Mouse (Mus musculus) cerebellum, postnatal 25 days (tissue): ENCODE measurements at regions not wholly inside any gene's neighbourhood (a gene's known extent, or its start where the extent isn't known, plus 50 kb on each side); places are given as distances from the start of the nearest gene placed in this dataset.
A peak's percentile ranks its signal among the peaks of the same experiment; 100 is the strongest.
"Not testable (repeated sequence)": the region's sequence is repeated elsewhere in the genome, so short reads cannot be mapped to it uniquely, and the experiment has no call there.

Experiments used
- DNase-seq, 2 experiments: peaks; one replicate each; pipeline ENCODE4 v3.0.0; 2021; ENCODE audit warnings: mixed read lengths in 2 of 2

DNA sequence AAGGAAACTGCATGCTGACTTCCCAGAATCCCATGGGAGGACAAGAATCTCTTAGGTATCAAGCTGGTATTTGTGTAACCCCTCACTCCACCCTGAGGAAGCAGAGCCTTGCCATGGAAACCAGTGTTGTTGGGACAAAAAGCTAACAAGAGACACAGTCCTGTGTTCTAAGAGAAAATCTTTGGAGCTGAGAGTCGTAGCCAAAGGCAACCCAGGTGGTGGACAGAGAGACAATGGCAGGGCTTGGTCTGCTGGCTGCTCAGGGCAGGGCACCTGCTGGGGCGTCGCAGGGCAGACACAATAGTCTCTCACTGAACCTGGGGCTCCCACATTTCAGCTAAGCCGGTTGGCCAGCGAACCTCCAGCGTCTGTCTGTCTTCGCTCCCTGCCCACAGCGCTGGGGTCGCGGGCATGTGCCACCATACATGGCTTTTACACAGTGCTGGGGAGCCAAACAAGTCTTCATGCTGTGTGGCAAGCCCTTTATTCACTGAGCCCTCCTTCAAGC is 161.0 kb upstream of the Sulf2 start:
- DNase-seq = no peak

DNA sequence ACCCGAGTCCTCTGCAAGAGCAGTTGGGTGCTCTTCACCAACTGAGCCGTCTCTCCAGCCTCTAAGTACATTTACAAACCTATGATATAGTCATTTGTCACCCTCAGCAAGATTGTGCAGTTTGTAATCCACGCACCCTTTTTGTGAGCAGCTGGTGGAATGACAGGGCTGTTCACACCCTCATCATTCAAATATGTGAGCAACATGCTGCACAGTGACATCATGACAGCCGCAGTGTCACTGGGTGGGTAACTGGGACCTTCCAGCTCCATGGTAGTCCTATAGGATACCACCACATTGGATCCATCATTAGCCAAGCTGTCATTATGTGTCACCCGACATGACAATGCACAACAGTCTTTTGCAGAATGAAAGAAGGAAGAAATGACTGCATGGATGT is 155.0 kb upstream of the Sulf2 start:
- DNase-seq = no peak

DNA sequence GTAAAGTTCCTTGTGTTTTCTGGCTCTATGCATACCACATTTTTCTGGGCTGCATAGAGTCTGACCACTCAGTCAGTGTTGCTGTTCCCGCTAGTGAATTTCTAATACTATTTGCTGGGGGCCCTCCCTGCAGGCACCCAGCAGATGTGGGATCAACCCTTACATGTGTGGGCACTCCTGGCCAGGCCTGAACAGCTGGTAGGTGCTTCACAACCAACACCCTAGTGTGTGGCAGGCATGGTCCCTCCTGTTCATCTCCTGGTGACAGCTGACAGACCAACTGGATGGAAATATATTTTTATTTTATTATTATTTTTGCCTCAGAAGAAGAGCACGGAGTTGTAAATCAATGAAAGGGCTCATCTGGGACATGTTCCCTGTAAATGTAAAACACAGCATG is 154.4 kb upstream of the Sulf2 start:
- DNase-seq = no peak

DNA sequence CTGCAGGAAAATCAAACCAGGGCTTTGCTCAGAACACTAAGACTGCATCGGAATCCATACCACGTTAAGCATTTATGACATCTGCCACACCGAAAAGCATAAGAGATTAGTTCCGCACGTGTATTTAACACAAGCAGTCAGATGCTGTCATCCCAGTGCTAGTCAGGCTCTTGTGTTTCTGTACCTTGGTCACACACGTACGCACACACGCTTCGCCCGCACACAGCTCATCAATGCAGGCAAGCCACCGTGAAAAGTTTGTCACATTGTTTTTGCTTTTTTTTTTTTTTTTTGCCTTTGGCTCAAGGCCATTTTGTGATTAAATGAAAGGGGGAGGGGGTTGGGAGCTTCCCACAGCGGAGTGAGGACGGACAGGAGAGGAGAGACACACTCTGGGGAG is 152.1 kb upstream of the Sulf2 start:
- DNase-seq = no peak

DNA sequence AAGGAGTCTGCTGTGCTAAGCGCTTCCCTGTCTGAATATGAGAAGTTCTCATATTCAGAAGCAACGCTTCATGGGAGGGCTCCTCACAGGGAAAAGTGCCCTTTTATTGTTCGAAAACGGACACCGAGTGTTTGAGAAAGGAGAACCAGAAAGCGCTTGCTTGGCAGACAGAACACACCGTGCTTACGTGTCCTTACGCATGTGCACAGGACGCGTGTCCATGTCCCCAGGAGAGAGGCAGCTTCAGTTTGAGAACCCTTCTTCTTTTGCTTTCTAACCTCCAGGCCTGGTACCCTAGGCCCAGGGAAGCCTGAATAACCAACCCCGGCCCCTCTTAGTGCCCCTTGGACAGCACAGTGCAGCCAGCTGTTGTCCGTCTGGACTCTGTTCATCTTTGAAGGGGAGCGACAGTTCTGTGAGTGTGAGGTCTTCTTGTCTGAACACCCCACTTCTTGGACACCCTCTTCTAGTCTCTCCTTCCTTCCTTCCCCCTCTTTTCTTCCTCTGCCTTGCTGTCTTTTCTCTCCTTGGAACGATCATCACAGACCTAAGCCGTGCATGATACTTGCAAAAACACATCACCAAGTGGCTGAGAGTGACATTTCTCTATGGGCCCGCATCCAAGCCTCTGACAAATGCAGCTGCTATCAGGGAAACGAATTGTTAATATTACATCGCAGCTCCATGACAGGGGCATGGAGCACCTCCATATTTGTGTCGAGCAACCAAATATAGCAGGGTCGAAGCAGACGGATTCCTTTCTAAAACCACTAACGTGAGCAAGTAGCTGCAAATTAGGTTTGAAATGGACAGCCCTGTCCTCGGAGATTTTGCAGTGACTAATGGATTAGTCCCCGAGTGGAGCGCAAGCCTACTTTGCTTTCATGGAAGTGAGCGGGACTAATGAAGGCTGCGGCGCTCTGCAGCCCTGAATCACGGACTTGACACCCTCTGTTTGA is 149.9 kb upstream of the Sulf2 start:
- DNase-seq = no peak

DNA sequence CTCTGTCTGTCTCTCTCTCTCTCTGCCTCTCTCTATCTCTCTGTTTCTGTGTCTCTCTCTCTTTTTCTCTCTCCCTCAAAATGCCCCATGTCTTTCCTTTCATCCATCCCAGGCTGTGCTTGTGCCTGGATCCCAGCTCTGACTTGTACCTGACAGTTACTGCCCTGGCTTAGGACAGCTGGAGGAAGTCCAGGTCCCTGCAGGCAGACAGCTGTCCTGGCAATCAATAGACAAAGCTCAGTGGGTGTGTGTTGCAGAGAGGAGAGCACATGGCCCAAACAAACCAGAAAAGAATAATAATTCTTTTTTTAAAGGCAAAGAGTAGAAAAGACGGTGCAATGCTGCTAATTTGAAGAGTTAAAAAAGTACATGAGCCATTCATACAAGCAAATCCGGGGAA is 148.4 kb upstream of the Sulf2 start:
- peak; percentile 20 to 47 for DNase-seq

DNA sequence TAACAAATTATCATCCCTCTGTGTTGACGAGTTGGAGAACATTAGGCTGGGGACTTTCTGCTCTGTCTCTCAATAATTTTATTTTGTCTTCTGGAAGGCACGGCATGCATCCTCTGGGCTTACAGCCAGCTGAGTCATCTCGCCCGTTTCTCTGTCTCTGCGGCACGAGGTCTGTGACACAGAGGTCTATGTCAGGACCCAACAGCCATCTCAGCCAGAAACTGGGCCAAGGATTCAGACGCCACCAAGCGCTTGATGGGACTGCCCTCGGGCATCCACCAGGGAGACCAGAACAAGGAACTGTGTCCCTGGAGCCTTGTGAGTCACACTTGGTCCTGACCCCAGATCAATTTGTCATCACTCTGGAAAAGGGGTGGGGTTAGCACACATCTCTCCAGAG is 145.7 kb upstream of the Sulf2 start:
- peak; percentile 55 to 75 for DNase-seq

DNA sequence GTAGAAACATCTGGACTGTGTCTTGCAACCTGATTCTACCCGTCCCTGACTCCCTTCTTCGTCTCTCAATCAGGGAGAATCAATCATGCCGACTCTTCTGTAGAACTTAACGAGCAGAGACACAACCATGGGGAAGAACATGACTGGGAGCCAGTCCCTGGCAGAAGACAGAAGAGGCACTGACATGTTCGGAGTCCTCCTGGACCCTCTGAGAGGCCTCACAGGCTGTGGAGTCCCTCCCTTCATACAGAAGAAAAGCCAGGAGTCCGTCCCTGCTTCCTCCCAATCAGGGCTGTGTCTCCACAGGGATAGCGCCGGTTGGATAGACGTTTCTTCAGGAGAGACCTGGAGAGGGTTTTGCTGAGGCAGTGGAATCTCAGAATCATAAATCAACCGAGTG is 139.2 kb upstream of the Sulf2 start:
- no peak for DNase-seq

DNA sequence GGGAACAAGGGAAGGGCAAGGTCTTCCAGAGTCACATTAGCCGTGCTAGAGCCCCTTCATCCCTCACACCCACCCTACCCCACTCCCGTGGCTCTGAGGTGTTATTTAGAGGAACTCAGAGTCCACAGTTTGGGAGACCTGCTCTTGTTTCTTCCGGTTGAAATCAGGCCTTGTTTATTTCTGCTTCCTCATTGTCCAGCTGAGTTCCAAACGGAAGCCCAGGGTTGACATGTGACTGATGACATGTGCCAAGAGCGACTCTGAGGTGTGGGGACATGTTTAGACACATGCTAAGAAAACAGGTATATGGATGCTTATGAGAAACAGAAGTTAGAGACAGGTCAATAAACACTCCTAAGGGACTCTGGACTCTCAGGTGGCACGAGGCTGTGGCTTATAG is 137.5 kb upstream of the Sulf2 start:
- no peak for DNase-seq

DNA sequence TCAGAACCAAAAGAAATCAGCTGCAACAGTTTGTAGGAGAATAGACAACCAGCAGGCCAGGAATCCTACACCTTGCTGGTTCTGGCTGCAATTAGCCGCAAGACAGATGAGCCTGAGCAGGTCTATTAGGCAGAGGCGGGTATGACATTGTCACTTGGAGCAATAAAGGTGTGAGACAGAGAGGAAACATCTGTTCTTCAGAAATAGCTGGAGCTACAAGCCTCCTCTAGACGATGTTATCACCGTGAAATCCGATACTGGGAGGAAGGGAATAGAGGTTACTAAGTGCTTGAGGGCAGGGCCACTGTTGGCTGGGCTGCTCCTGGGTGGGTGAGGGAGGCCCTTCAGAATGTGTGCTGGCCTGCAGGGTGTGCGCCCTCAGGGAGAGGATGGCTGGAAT is 135.8 kb upstream of the Sulf2 start:
- no peak for DNase-seq

DNA sequence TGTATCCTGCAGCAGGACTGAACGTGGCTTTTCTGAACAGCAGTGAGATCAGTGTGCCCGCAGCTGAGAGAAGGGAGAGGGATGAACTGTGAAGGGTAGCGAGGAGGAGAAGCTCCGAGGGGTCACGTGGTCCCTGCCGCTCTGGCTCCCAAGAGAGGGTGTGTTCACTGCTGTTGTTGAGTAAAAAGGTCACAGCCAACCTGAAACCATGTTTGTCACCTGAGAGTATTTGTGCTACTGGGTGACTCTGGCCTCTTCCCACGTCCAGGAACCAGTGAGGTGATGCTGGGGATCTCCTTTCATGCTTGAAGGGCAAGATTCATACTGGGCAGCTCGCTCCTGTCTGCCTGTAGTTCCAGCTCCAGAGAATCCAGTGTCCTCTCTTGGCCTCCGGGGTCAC is 135.4 kb upstream of the Sulf2 start:
- DNase-seq = no peak

DNA sequence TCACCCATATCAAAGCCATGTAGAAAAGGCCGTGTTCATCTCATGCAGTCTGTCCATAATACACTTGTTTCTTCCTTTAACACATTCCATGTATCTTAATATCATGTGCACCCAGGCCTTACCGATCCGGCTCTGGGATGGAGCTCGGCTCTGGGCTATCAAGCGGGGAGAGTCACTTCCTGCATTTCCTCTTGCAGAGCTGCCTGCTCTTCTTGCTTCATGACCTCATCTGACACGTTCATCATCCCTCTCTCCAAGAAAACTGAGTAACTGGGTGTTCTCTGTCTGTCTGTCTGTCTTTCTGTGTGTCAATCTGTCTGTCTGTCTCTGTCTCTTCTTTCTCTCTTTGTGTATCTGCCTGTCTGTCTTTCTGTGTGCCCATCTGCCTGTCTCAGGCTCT is 133.7 kb upstream of the Sulf2 start:
- no peak for DNase-seq

DNA sequence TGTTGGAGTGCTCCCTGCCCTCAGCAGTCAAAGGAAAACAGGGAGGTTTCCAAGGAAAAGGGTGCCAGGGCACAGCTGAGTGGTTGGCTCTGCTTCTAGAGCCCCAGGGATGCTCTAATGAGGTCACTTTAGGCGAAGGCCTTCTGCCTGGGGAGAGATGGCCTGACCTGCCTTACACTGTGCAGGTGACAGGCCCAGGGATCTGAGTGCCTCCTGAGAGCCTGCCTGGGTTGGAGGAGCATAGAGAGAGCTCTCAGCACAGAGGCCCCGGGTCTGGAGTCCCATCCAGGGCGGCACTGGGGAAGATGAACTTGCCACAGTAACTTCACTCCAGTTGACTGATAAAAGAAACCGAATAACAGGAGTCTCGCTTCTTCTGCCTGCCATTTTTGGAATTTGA is 125.7 kb upstream of the Sulf2 start:
- not testable (repeated sequence) for DNase-seq

DNA sequence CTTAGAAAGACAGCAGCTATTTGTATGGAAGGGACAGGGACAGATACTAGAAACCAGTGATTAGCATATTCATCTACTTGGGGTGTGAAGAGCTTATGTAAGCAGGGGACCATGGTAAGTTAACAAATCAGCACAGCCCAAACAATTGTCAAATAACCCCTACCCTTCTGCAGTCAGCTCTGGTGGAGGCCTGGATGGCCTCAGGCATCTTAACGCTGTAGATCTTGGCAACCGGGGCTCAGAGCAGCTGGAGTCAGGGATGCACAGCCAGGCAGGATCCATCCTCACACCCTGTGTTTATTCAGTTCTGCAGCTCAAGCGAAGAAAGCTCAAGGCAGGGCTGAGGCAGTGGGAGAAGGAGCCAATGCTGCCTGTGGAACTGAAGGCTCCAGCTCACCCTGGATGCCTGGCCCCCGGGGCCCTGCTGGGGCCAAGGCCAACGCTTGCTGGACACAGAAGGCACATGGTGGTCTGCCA is 125.2 kb upstream of the Sulf2 start:
- DNase-seq = peak; percentile 26 to 47

DNA sequence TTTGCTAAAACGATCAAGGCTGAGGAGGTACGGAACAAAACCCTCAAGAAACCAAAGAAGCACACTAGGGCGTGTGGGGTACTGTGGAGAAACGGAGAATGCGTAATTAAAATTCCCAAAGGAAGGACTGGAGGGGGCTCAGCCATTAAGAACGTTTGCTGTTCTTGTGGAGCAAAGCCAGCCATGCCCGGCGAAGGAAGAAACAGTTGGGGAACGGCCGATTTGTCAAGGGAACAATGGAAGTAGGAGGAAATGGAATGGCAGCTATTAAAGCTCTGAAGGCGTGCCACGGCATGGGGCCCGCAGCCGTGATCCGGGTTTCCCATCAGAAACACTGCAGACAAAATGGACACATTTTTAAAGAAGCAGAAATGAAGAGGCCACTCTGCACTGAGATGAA is 124.2 kb upstream of the Sulf2 start:
- no peak for DNase-seq

DNA sequence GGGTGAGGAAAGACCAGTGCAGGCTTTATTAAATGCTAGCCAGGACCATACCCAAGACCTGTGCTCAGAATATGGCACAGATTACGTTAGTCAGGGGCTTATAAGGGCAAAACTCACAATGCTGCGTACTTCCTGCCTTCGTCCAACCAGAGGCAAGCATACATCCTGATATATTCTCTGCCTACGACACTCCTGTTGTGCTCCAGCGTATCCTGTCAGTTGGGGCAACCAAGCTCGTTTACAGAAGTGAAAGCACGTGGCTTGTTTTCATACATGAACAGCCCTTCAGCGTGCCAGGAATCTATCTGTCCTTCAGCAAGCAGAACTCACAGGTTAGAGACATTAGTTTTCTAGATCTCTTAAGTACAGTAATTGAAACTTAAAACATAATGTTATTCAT is 119.9 kb upstream of the Sulf2 start:
- no peak for DNase-seq

DNA sequence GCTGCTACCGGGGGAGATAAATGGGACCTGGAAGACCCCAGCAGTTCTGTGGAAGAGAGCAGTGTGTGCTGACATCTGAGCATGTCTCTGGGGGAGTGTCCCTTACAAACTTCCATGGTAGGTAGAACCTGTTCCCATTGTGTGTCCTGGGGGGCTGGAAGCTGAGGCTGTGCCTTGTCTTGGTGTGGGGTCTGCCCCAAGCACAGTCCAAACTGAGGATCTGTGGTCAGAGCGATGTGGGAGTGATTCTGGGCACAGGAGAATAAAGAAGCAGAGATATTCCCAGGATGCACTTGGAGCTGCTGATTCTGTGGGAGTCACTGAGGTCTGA is 118.5 kb upstream of the Sulf2 start:
- DNase-seq = no peak

DNA sequence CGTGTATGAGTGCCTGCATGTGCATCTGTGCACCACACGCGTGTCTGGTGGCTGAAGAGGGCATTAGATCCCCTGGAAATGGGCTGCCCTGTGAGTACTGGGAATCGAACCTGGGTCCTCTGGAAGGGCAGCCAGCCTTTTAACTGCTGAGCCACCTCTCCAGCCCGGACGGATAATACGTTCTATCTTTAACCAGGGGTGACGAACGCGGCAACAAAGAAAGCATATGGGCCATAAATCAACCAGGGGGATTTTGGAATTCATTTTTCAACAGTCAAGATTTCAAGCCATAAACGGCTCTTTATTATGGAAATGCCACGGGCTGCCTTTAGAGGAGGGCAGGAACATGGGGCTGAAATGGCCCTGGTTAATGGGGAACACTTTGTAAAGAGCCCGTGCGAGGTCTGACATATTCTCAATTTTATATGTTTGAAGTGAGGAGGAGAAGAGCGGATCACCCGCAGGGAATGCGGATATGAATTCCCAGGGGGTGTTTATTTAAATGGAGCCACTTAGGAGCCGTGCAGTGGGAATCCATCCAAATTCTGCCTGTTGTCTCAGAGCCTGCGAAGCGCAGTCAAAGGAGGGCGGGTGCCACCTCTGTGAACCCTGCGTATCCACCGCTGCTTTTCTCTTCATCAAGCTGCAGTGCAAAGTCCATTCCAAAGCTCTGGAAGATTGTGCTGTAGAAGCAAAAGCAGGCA is 118.0 kb upstream of the Sulf2 start:
- DNase-seq = no peak

DNA sequence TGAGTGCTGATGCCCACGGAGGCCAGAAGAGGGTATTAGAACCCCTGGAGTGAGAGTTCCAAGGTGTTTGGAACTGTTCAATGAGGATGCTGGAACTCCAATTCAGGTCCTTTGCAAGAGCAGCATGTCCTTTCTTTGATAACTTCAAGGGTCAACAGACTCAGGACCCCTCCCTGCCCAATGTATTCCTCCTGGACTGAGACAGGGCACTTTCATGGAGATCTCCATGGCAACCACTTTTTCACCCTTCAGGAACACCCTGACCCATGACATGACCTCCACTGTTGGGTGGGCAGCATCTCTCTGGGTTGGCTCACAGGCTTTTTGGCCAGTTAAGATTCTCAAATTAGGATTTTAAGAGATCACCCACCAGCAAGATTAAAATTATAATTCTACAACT is 117.4 kb upstream of the Sulf2 start:
- no peak for DNase-seq

DNA sequence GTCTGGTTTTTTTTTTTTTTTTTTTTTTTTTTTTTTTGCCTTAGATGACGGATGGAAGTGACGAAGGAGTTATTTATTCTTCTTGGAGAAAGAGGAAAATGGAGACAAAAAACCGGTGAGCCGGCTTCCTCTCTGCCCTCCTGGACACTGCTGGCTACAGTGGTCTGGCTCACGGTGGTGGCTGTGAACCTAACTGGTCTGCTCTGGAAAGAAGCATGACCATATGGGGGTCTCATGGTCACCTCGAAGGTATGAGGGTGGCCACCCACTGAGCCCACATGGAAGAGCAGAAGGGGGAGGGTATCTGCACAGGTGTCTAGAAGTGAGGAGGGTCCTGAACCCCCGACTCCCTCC is 116.7 kb upstream of the Sulf2 start:
- no peak for DNase-seq

DNA sequence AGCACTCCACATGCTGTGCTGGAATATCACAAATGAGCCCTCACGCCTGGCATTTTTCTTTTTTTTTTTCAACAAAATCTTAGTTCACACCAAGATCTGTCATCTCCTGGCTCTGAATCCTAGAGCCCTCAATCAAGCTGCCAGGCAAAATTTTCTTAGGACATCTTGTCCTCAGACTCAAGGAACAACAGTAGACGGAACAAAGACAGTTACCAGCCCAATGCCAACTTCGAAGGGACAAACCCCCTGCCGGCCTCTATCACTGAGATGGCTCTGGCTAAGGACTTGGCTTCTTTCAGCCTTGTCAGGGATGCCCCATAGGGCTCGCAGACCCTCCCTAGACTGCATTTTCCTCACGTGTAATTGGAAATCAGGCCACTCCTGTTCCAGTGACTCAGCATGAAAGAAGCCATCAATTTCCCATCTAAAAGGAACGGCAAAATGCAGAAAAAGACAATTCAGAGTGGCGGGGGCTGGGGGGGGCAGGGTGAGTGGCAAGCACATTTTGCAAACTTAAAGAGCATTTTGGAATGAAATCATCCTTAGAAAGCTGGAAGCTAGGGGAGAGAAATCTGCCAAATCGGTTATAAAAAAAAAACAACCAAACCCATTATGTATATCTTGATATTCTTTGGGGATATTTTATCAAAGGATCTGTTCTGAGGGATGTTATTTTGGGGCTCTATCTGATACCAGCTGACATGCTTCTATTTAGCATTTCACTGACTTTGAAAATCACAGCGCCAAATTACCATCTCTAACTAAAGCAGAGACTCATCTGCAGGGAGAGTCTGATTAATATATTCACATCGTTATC is 116.1 kb upstream of the Sulf2 start:
- DNase-seq = no peak

DNA sequence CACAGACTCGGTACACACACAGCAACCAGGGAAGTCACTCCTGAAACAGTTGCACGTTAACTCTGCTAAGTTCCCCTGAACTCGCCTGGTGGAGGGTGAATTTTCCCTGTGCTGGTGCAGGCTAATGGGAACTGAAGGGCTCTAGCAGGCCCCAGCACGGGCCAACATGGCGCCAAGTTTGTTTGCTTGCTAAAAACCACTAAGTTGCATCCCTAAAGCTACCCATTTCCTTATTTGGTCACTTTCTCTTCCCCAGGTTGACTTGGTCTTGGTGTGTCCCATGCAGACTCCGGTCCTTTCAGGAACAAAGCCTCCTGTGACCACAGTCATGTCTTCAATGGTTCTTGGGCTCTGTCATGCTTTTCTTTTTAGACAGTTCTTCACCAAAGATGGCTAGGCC is 114.5 kb upstream of the Sulf2 start:
- DNase-seq = no peak

DNA sequence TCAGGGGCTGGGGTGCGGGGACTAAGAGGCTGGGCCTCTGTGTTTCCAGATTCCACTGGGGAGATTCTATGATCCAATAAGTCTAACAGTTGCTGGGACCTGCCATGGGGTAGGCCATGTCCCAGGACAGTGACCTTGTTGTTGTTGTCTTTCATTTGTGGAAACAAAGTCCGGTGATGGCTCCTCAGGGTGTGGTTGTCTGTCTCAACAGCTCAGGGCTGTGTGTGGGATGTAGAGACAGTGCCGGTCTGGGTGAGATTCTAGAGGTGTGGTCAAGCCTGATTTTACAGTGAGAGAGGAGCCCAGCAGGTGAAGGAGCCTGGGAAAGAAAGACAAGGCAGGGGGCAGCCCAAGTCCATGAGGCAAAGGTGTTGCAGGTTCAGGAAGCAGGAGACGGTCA is 111.5 kb upstream of the Sulf2 start:
- DNase-seq = no peak
